In genomic region chr1:120289843-120290242, GRCm38 (mm10) we compare ENCODE assay signal across 26 mouse cellular contexts. TPM values are rescaled to one million over a fixed set of nuclear protein-coding genes. Genes with fewer than 3 reads are reported as not detected.
A peak's percentile ranks its signal among the peaks of the same experiment; 100 is the strongest.
DNase-seq lines count a peak whose midpoint lies in the region; ATAC-seq and TF ChIP-seq lines count a peak whose summit lies in the region.
"Had no signal": no experiment of that assay in that cellular context is flagged by ENCODE, and none has a peak within 500 bp of the region (broad histone marks: within the 10 kb centered on the region; RNA-seq: fewer than 3 reads in every experiment).

No protein-coding gene starts in this region.

- in situ Hi-C loops in Patski (cut with MboI; ENCODE audit: low pct_unique_long_range_greater_than_20kb) = loop anchor here (5.0 kb wide), 2 partner anchors 58 to 98 kb away; no protein-coding TSS in a partner anchor

- intact Hi-C loops in left cerebral cortex, adult 2 months (cut with DNase I) = no loop called here
- intact Hi-C loops in left cerebral cortex, postnatal 36 days (cut with DNase I) = loop anchor here (5.0 kb wide), 1 partner anchor 58 kb away; no protein-coding TSS in a partner anchor

- no peaks in the 10 kb centered on the region for H3K36me3 ChIP-seq in forebrain, postnatal 0 days (ENCODE audit: insufficient read depth)
- no peaks in the 10 kb centered on the region for H3K36me3 ChIP-seq in forebrain, embryonic 11.5 days (ENCODE audit: control insufficient read depth, insufficient read depth, low read length)
- H3K36me3 ChIP-seq: embryonic facial prominence, embryonic 15.5 days; forebrain, embryonic 10.5 days; hindbrain, embryonic 10.5 days; midbrain, embryonic 15.5 days had no signal

- H3K4me3 ChIP-seq in forebrain, postnatal 0 days (ENCODE audit: low read depth, low read length) = no peak overlapping the region
- no peak overlapping the region for H3K4me3 ChIP-seq in forebrain, embryonic 11.5 days (ENCODE audit: low read depth, low read length)
- H3K4me3 ChIP-seq in left cerebral cortex, adult 2 months = no peak overlapping the region
- H3K4me3 ChIP-seq: embryonic facial prominence, embryonic 15.5 days; forebrain, embryonic 10.5 days; hindbrain, embryonic 10.5 days; midbrain, embryonic 15.5 days had no signal

- H3K27me3 ChIP-seq in forebrain, postnatal 0 days (ENCODE audit: insufficient read depth, low read length) = no peaks in the 10 kb centered on the region
- no peaks in the 10 kb centered on the region for H3K27me3 ChIP-seq in forebrain, embryonic 11.5 days (ENCODE audit: control insufficient read depth, insufficient read depth, low read length)
- no peaks in the 10 kb centered on the region for H3K27me3 ChIP-seq in Patski
- H3K27me3 ChIP-seq: embryonic facial prominence, embryonic 15.5 days; midbrain, embryonic 15.5 days had no signal

- CTCF ChIA-PET in Patski (lab: Charles Lee) = interaction anchor here (1.4 to 4.3 kb wide), 4 partner anchors 8 to 93 kb away, joined by 3 to 30 read pairs (median 4); no protein-coding TSS in a partner anchor

- H3K9ac ChIP-seq in forebrain, postnatal 0 days = no peak overlapping the region
- no peak overlapping the region for H3K9ac ChIP-seq in forebrain, embryonic 11.5 days (ENCODE audit: low read length)
- H3K9ac ChIP-seq: embryonic facial prominence, embryonic 15.5 days; midbrain, embryonic 15.5 days had no signal

- POLR2A ChIA-PET in Patski (lab: Charles Lee) = no interaction called here

- H3K9me3 ChIP-seq in forebrain, postnatal 0 days (ENCODE audit: low read length) = 0 out of 2 replicates have a peak, but pooled peaks cover 4% of the 10 kb centered on the region
- H3K9me3 ChIP-seq in forebrain, embryonic 11.5 days (ENCODE audit: control insufficient read depth, low read length) = no peaks in the 10 kb centered on the region
- H3K9me3 ChIP-seq: embryonic facial prominence, embryonic 15.5 days; midbrain, embryonic 15.5 days had no signal

- H3K4me1 ChIP-seq in forebrain, postnatal 0 days (ENCODE audit: insufficient read depth) = no peaks in the 10 kb centered on the region
- no peaks in the 10 kb centered on the region for H3K4me1 ChIP-seq in forebrain, embryonic 11.5 days (replicated peaks; ENCODE audit: control insufficient read depth, insufficient read depth, low read length)
- H3K4me1 ChIP-seq: embryonic facial prominence, embryonic 15.5 days; midbrain, embryonic 15.5 days had no signal

- no peak overlapping the region for H3K27ac ChIP-seq in forebrain, postnatal 0 days (ENCODE audit: low read depth, low read length)
- no peak overlapping the region for H3K27ac ChIP-seq in forebrain, embryonic 11.5 days (ENCODE audit: low read depth, low read length)
- no peak overlapping the region for H3K27ac ChIP-seq in left cerebral cortex, adult 2 months
- H3K27ac ChIP-seq: embryonic facial prominence, embryonic 15.5 days; forebrain, embryonic 10.5 days; hindbrain, embryonic 10.5 days; hindbrain, postnatal 0 days; midbrain, embryonic 15.5 days had no signal

- 75% methylated on average over 2 of the region's 2 CpGs for WGBS in forebrain, postnatal 0 days
- WGBS in forebrain, embryonic 11.5 days = 61% methylated on average over 2 of the region's 2 CpGs

- DNase-seq in forebrain, postnatal 0 days = no peak
- no peak for DNase-seq in forebrain, embryonic 11.5 days (ENCODE audit: low spot score)
- no peak for DNase-seq in left cerebral cortex, adult 2 months (ENCODE audit: extremely low spot score in 1 of 2, low spot score in 2 of 2)
- no peak for DNase-seq in left cerebral cortex, postnatal 36 days (ENCODE audit: low spot score in 2 of 2)
- peak; percentile 72 for DNase-seq in 3T3-L1 (ENCODE audit: low read depth, low spot score)
- DNase-seq in Patski (ENCODE audit: low read depth, low spot score) = no peak
- no peak for DNase-seq in kidney, postnatal 4 days
- DNase-seq: adrenal gland, postnatal 25 days; cerebellum, adult 11 months; cerebellum, postnatal 25 days; heart, adult 18-20 months; kidney, adult 9 months; lung, postnatal 14 days; retina, postnatal 1 day had no signal

- no peak for ATAC-seq in forebrain, postnatal 0 days
- ATAC-seq in forebrain, embryonic 11.5 days (replicated peaks; ENCODE audit: low FRiP score) = no peak
- no peak for ATAC-seq in Patski
- no peak for ATAC-seq in CD4-positive, CD25-positive, alpha-beta regulatory T cell, adult 4 months
- ATAC-seq: activated CD4-positive, CD25-positive, alpha-beta regulatory T cell, adult 4 months; hindbrain, postnatal 0 days; midbrain, embryonic 15.5 days had no signal

- H3K4me2 ChIP-seq in forebrain, postnatal 0 days (ENCODE audit: low read depth) = no peak overlapping the region
- no peak overlapping the region for H3K4me2 ChIP-seq in forebrain, embryonic 11.5 days (ENCODE audit: low read depth, low read length, severe bottlenecking)
- H3K4me2 ChIP-seq: embryonic facial prominence, embryonic 15.5 days; midbrain, embryonic 15.5 days had no signal

- peak; percentile 29; the same call in 1 of the 2 replicates for TF ChIP-seq CTCF in forebrain, postnatal 0 days (IDR thresholded peaks at IDR 0.05; ENCODE audit: low read depth)
- peak; percentile 23 for TF ChIP-seq CTCF in left cerebral cortex, adult 2 months (IDR thresholded peaks at IDR 0.05)
- peak; percentile 82 for TF ChIP-seq CTCF in Patski (IDR thresholded peaks at IDR 0.05)

RNA-seq across cellular contexts. Expression of gene Steap3, which starts 17.3 kb away (rescaled TPM):
- total RNA-seq in forebrain, postnatal 0 days (2014; rRNA removed) = 1.3 and 3.9 TPM in 2 replicates
- 3.9 and 4.4 TPM in 2 replicates for polyA plus RNA-seq in forebrain, postnatal 0 days (2015; fragmentation: Nextera tagmentation; extraction: Ambion mirVana)
- polyA plus RNA-seq in forebrain, embryonic 11.5 days (2014; fragmentation: Nextera tagmentation; extraction: Ambion mirVana) = 2.8 and 3.2 TPM in 2 replicates
- 1 to 10 TPM; 5.5 to 5.6 TPM for total RNA-seq in left cerebral cortex, adult 2 months (2021)
- total RNA-seq in left cerebral cortex, postnatal 36 days (2021) = 1 to 10 TPM; 4.6 to 6.6 TPM
- 85.3 TPM for polyA plus RNA-seq in Patski (2021)
- polyA plus RNA-seq in CD4-positive, CD25-positive, alpha-beta regulatory T cell, adult 4 months (2017; shearing (Covaris generic)) = not detected
- polyA plus RNA-seq: activated CD4-positive, CD25-positive, alpha-beta regulatory T cell, adult 4 months had no signal

RNA-seq across cellular contexts. Expression of gene C1ql2, which starts 50.5 kb away (rescaled TPM):
- total RNA-seq in forebrain, postnatal 0 days (2014; rRNA removed) = 3.0 and 3.5 TPM in 2 replicates
- polyA plus RNA-seq in forebrain, postnatal 0 days (2015; fragmentation: Nextera tagmentation; extraction: Ambion mirVana) = 1.5 and 3.0 TPM in 2 replicates
- not detected in 2 replicates for polyA plus RNA-seq in forebrain, embryonic 11.5 days (2014; fragmentation: Nextera tagmentation; extraction: Ambion mirVana)
- 1 to 10 TPM; 4.2 to 4.5 TPM for total RNA-seq in left cerebral cortex, adult 2 months (2021)
- 1 to 10 TPM; 3.8 to 5.8 TPM for total RNA-seq in left cerebral cortex, postnatal 36 days (2021)
- polyA plus RNA-seq in Patski (2021) = not detected
- not detected for polyA plus RNA-seq in CD4-positive, CD25-positive, alpha-beta regulatory T cell, adult 4 months (2017; shearing (Covaris generic))
- total RNA-seq: adrenal gland, postnatal 25 days; gastrocnemius, adult 8-10 months; heart, adult 18-20 months; megakaryocyte, adult 5-6 weeks had no signal
- polyA plus RNA-seq: activated CD4-positive, CD25-positive, alpha-beta regulatory T cell, adult 4 months; embryonic facial prominence, embryonic 15.5 days; heart, embryonic 16.5 days; large intestine, adult 2 months; stomach, embryonic 16.5 days had no signal

Comparison
In these comparisons a context has a peak if more than half of its experiments do, and no peak if none do; other contexts are left out.
1. CTCF ChIP-seq: peak in every context shown above with its lines; median percentile 82 in Patski; 29 in forebrain, postnatal 0 days; 23 in left cerebral cortex, adult 2 months.
2. RNA of gene Steap3, which starts 17.3 kb away (polyA plus RNA-seq): 85.3 TPM in Patski (single experiment); 3.9 to 4.4 TPM in forebrain, postnatal 0 days, 2.8 to 3.2 TPM in forebrain, embryonic 11.5 days and not detected in CD4-positive, CD25-positive, alpha-beta regulatory T cell, adult 4 months; every median in the first group is over 10 times any median in the second.